17 mouse cellular contexts compared by ENCODE assay signal in the genomic region with DNA sequence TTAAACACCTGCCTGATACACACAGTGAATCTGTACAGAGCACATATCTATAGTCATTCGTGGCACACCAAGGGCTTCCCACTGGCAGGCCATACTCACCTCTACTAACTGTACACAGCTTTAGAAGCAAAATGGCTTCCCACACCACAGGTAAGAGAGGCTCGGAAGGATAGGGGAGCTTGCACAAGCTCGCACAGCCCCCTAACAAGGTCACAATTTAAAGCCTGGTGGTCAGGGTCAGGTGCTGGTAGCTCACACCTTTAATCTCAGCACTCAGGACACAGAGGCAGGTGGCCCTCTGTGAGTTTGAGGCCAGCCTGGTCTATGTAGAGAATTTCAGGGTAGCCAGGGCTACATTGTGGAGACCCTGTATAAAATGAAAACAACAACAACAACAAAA. TPM values are rescaled to one million over a fixed set of nuclear protein-coding genes. Genes with fewer than 3 reads are reported as not detected.
DNase-seq lines count a peak whose midpoint lies in the region; ATAC-seq and TF ChIP-seq lines count a peak whose summit lies in the region.
"Had no signal": no experiment of that assay in that cellular context is flagged by ENCODE, and none has a peak within 500 bp of the region (broad histone marks: within the 10 kb centered on the region; RNA-seq: fewer than 3 reads in every experiment).

No protein-coding gene starts in this region.

- peak overlapping the region; percentile 56 for H3K27ac ChIP-seq in cerebellum, adult 2 months (ENCODE audit: insufficient read depth, low read length)
- H3K27ac ChIP-seq in heart, embryonic 15.5 days: peak overlapping the region; percentile 96
- H3K27ac ChIP-seq in midbrain, embryonic 15.5 days: peak overlapping the region; percentile 92
- no peak overlapping the region for H3K27ac ChIP-seq in midbrain, embryonic 11.5 days (ENCODE audit: low read depth, low read length)
- peak overlapping the region; percentile 99 for H3K27ac ChIP-seq in olfactory bulb, adult 2 months (ENCODE audit: insufficient read depth, low read depth, low read length)
- H3K27ac ChIP-seq in kidney, embryonic 16.5 days (ENCODE audit: low read length): no peak overlapping the region

- no peak for ATAC-seq in heart, embryonic 15.5 days (replicated peaks; ENCODE audit: insufficient number of reproducible peaks, insufficient read depth, low FRiP score, low read depth)
- ATAC-seq in midbrain, embryonic 15.5 days (replicated peaks): no peak
- no peak for ATAC-seq in midbrain, embryonic 11.5 days (ENCODE audit: low FRiP score)
- no peak for ATAC-seq in kidney, embryonic 16.5 days (ENCODE audit: low FRiP score, low TSS enrichment)
- ATAC-seq: forebrain, embryonic 15.5 days had no signal

- H3K4me2 ChIP-seq in heart, embryonic 15.5 days: no peak overlapping the region
- H3K4me2 ChIP-seq in midbrain, embryonic 15.5 days: no peak overlapping the region
- no peak overlapping the region for H3K4me2 ChIP-seq in midbrain, embryonic 11.5 days
- H3K4me2 ChIP-seq in kidney, embryonic 16.5 days (replicated peaks; ENCODE audit: low read depth, low read length): no peak overlapping the region
- H3K4me2 ChIP-seq: forebrain, embryonic 15.5 days had no signal

- no peaks in the 10 kb centered on the region for H3K36me3 ChIP-seq in heart, embryonic 15.5 days
- no peaks in the 10 kb centered on the region for H3K36me3 ChIP-seq in midbrain, embryonic 15.5 days (replicated peaks)
- H3K36me3 ChIP-seq in midbrain, embryonic 11.5 days (ENCODE audit: control insufficient read depth, insufficient read depth, low read length): no peaks in the 10 kb centered on the region
- H3K36me3 ChIP-seq in kidney, embryonic 16.5 days (ENCODE audit: insufficient read depth, low read length): no peaks in the 10 kb centered on the region
- H3K36me3 ChIP-seq: forebrain, embryonic 15.5 days had no signal

- H3K9me3 ChIP-seq in heart, embryonic 15.5 days (replicated peaks): no peaks in the 10 kb centered on the region
- no peaks in the 10 kb centered on the region for H3K9me3 ChIP-seq in midbrain, embryonic 15.5 days
- H3K9me3 ChIP-seq in midbrain, embryonic 11.5 days (ENCODE audit: control insufficient read depth, low read length): no peaks in the 10 kb centered on the region
- H3K9me3 ChIP-seq in kidney, embryonic 16.5 days (ENCODE audit: low read length): no peaks in the 10 kb centered on the region
- H3K9me3 ChIP-seq: forebrain, embryonic 15.5 days had no signal

- WGBS in cerebellum, adult 2 months: 83% methylated on average over 3 of the region's 3 CpGs
- whole genome bisulfite sequencing in heart, embryonic 15.5 days: 83% methylated on average over 3 of the region's 3 CpGs
- 93% methylated on average over 3 of the region's 3 CpGs for WGBS in midbrain, embryonic 15.5 days
- WGBS in midbrain, embryonic 11.5 days: 90% methylated on average over 3 of the region's 3 CpGs
- WGBS in olfactory bulb, adult 2 months: 84% methylated on average over 3 of the region's 3 CpGs
- 92% methylated on average over 3 of the region's 3 CpGs for WGBS in kidney, embryonic 16.5 days

- peaks cover 33% of the 10 kb centered on the region for H3K4me1 ChIP-seq in cerebellum, adult 2 months (ENCODE audit: control insufficient read depth, insufficient read depth, low read length)
- H3K4me1 ChIP-seq in heart, embryonic 15.5 days (replicated peaks): peaks cover 60% of the 10 kb centered on the region
- H3K4me1 ChIP-seq in midbrain, embryonic 15.5 days: peaks cover 46% of the 10 kb centered on the region
- H3K4me1 ChIP-seq in midbrain, embryonic 11.5 days (ENCODE audit: control insufficient read depth, insufficient read depth, low read length): peaks cover 21% of the 10 kb centered on the region
- peaks cover 76% of the 10 kb centered on the region for H3K4me1 ChIP-seq in olfactory bulb, adult 2 months (ENCODE audit: control insufficient read depth, insufficient read depth, low read length)
- H3K4me1 ChIP-seq in kidney, embryonic 16.5 days (ENCODE audit: insufficient read depth, low read length): peaks cover 54% of the 10 kb centered on the region

- H3K27me3 ChIP-seq in cerebellum, adult 2 months (ENCODE audit: control insufficient read depth, insufficient read depth, low read length): no peaks in the 10 kb centered on the region
- H3K27me3 ChIP-seq in heart, embryonic 15.5 days: no peaks in the 10 kb centered on the region
- H3K27me3 ChIP-seq in midbrain, embryonic 15.5 days (replicated peaks): no peaks in the 10 kb centered on the region
- H3K27me3 ChIP-seq in midbrain, embryonic 11.5 days (ENCODE audit: control insufficient read depth, insufficient read depth, low read length): no peaks in the 10 kb centered on the region
- no peaks in the 10 kb centered on the region for H3K27me3 ChIP-seq in kidney, embryonic 16.5 days (ENCODE audit: insufficient read depth, low read length)
- H3K27me3 ChIP-seq: forebrain, embryonic 15.5 days had no signal

- H3K9ac ChIP-seq in heart, embryonic 15.5 days: no peak overlapping the region
- H3K9ac ChIP-seq in midbrain, embryonic 15.5 days: no peak overlapping the region
- no peak overlapping the region for H3K9ac ChIP-seq in midbrain, embryonic 11.5 days (ENCODE audit: low read length)
- no peak overlapping the region for H3K9ac ChIP-seq in kidney, embryonic 16.5 days (replicated peaks; ENCODE audit: low read length)
- H3K9ac ChIP-seq: forebrain, embryonic 15.5 days had no signal

- TF ChIP-seq CTCF in cerebellum, adult 2 months (IDR thresholded peaks at IDR 0.05; ENCODE audit: borderline replicate concordance, insufficient read depth, low read depth, low read length): no peak
- no peak for TF ChIP-seq CTCF in olfactory bulb, adult 2 months (IDR thresholded peaks at IDR 0.05; ENCODE audit: insufficient read depth, low read depth, low read length)

- TF ChIP-seq POLR2A in cerebellum, adult 2 months (IDR thresholded peaks at IDR 0.05; ENCODE audit: borderline replicate concordance, insufficient read depth, low read length): no peak
- TF ChIP-seq POLR2A in olfactory bulb, adult 2 months (IDR thresholded peaks at IDR 0.05; ENCODE audit: insufficient read depth, low read depth, low read length): no peak

- H3K4me3 ChIP-seq in cerebellum, adult 2 months (replicated peaks; ENCODE audit: insufficient read depth, low read depth, low read length): no peak overlapping the region
- H3K4me3 ChIP-seq in heart, embryonic 15.5 days: no peak overlapping the region
- H3K4me3 ChIP-seq in midbrain, embryonic 15.5 days: no peak overlapping the region
- H3K4me3 ChIP-seq in midbrain, embryonic 11.5 days (ENCODE audit: low read depth, low read length): no peak overlapping the region
- no peak overlapping the region for H3K4me3 ChIP-seq in olfactory bulb, adult 2 months (ENCODE audit: insufficient read depth, low read depth, low read length)
- no peak overlapping the region for H3K4me3 ChIP-seq in kidney, embryonic 16.5 days (ENCODE audit: low read length)
- H3K4me3 ChIP-seq: forebrain, embryonic 15.5 days had no signal

- DNase-seq in cerebellum, adult 2 months: no peak
- DNase-seq in cerebellum, postnatal 25 days: no peak
- no peak for DNase-seq in heart, postnatal 25 days (ENCODE audit: low spot score)
- no peak for DNase-seq in midbrain, embryonic 11.5 days (ENCODE audit: low spot score, missing footprints)
- DNase-seq: adrenal gland, adult 8-10 months; cerebellum, adult 8-10 months; embryo, embryonic 11 days; gastrocnemius, postnatal 14 days; heart, postnatal 10 days; kidney, adult 11 months; kidney, postnatal 4 days; lung, adult 18-20 months had no signal

- intact Hi-C loops in heart, postnatal 25 days (cut with DNase I): no loop called here

RNA-seq across cellular contexts. Expression of a gene that starts 42.3 kb away (rescaled TPM):
- polyA plus RNA-seq in cerebellum, adult 2 months (2012; rRNA removed): 158 and 170 TPM in 2 replicates
- polyA plus RNA-seq in heart, embryonic 15.5 days (2015; fragmentation: Nextera tagmentation; extraction: Ambion mirVana): 53.5 and 65.9 TPM in 2 replicates
- total RNA-seq in heart, postnatal 25 days (2021): 10 to 100 TPM; 63.5 to 64.1 TPM
- 87.6 and 94.7 TPM in 2 replicates for polyA plus RNA-seq in midbrain, embryonic 15.5 days (2015; fragmentation: Nextera tagmentation; extraction: Ambion mirVana)
- polyA plus RNA-seq in midbrain, embryonic 11.5 days (2014; fragmentation: Nextera tagmentation; extraction: Ambion mirVana): 48.2 and 58.6 TPM in 2 replicates
- polyA plus RNA-seq in olfactory bulb, adult 2 months (2012; ENCODE audit: insufficient read depth, insufficient read length, low replicate concordance, missing spikeins): not detected in 2 replicates
- polyA plus RNA-seq in kidney, embryonic 16.5 days (2015; fragmentation: Nextera tagmentation; extraction: Ambion mirVana): 82.9 and 85.3 TPM in 2 replicates

Comparison
In these comparisons a context has a peak if more than half of its experiments do, and no peak if none do; other contexts are left out.
1. H3K27ac ChIP-seq: peak in cerebellum, adult 2 months (single experiment), heart, embryonic 15.5 days (single experiment), midbrain, embryonic 15.5 days (single experiment) and olfactory bulb, adult 2 months (single experiment); none in midbrain, embryonic 11.5 days (single experiment) and kidney, embryonic 16.5 days (single experiment).